Mouse (Mus musculus) left cerebral cortex, postnatal 10 days (tissue): ENCODE measurements around the gene Ccnk. TPM values are rescaled to one million over a fixed set of nuclear protein-coding genes. Genes with fewer than 3 reads are reported as not detected.

Experiments
- DNase-seq, 2 experiments: peaks; one replicate each; pipeline ENCODE4 v3.0.0; 2021 to 2022; ENCODE audit warnings: low spot score in 2 of 2, mixed read lengths in 1 of 2; ENCODE audit errors: extremely low spot score in 1 of 2
- intact Hi-C: fragments of 180-260 bp; cut with DNase I; formaldehyde crosslinking; loops from one replicate; pipeline ENCODE4 v1.15.1; 2025
- total RNA-seq, 2 experiments: library from RNA; stranded (reverse); gene quantifications; 2 replicates each; pipeline ENCODE4 v1.2.3; 2021

The Ccnk gene
- total RNA-seq: 10 to 100 TPM; 29.1 to 31.1 TPM

GRCm38 (mm10) chr12:108179321-108180266 is at the start of gene Ccnk:
Ccnk (plus strand) TSS chr12:108179579.
- intact Hi-C loops: no loop called here
- peak; percentile 100 for DNase-seq

- intact Hi-C loops: no loop called here
- DNase-seq: no peak
Measured at GRCm38 (mm10) chr12:108132450-108133070, 46.8 kb upstream of the Ccnk start.

- DNase-seq: no peak
- intact Hi-C loops: no loop called here
Measured at GRCm38 (mm10) chr12:108133181-108133580, 46.2 kb upstream of the Ccnk start.

- intact Hi-C loops: no loop called here
- no peak for DNase-seq
Measured at GRCm38 (mm10) chr12:108135610-108136208, 43.7 kb upstream of the Ccnk start.

GRCm38 (mm10) chr12:108143624-108144498 is 35.5 kb upstream of the Ccnk start:
- no peak for DNase-seq
- intact Hi-C loops: no loop called here

GRCm38 (mm10) chr12:108145198-108145597 is 34.2 kb upstream of the Ccnk start:
- intact Hi-C loops: no loop called here
- DNase-seq: no peak

- no peak for DNase-seq
- intact Hi-C loops: no loop called here
Measured at GRCm38 (mm10) chr12:108149764-108150163, 29.6 kb upstream of the Ccnk start.

- no peak for DNase-seq
- intact Hi-C loops: no loop called here
Measured at GRCm38 (mm10) chr12:108152743-108153142, 26.6 kb upstream of the Ccnk start.

- intact Hi-C loops: no loop called here
- DNase-seq: no peak
Measured at GRCm38 (mm10) chr12:108159863-108160262, 19.5 kb upstream of the Ccnk start.

GRCm38 (mm10) chr12:108162036-108162435 is 17.3 kb upstream of the Ccnk start:
- DNase-seq: peak in 1 of 2 experiments; percentile 23
- intact Hi-C loops: no loop called here

GRCm38 (mm10) chr12:108163706-108164105 is 15.7 kb upstream of the Ccnk start:
- no peak for DNase-seq
- intact Hi-C loops: no loop called here

- intact Hi-C loops: no loop called here
- no peak for DNase-seq
Measured at GRCm38 (mm10) chr12:108168909-108169308, 10.5 kb upstream of the Ccnk start.

- no peak for DNase-seq
- intact Hi-C loops: no loop called here
Measured at GRCm38 (mm10) chr12:108170467-108170866, 8.9 kb upstream of the Ccnk start.

- DNase-seq: no peak
- intact Hi-C loops: no loop called here
Measured at GRCm38 (mm10) chr12:108171336-108171735, 8.0 kb upstream of the Ccnk start.

- no peak for DNase-seq
- intact Hi-C loops: no loop called here
Measured at GRCm38 (mm10) chr12:108172639-108173038, 6.7 kb upstream of the Ccnk start.

- DNase-seq: no peak
Measured at GRCm38 (mm10) chr12:108174606-108175505, 4.5 kb upstream of the Ccnk start.

GRCm38 (mm10) chr12:108176366-108176765 is 3.0 kb upstream of the Ccnk start:
- no peak for DNase-seq
- intact Hi-C loops: no loop called here

More at GRCm38 (mm10) chr12:108174606-108175505, 4.5 kb upstream of the Ccnk start:
- intact Hi-C loops: no loop called here
